Mouse (Mus musculus) thymus, postnatal 14 days (tissue): ENCODE results near the gene Gabbr2.
A peak's percentile ranks its signal among the peaks of the same experiment; 100 is the strongest.
"Not testable (repeated sequence)": the region's sequence is repeated elsewhere in the genome, so short reads cannot be mapped to it uniquely, and the experiment has no call there.

Experiments used
- DNase-seq: peaks from one replicate; pipeline ENCODE4 v3.0.0; 2021

Gabbr2 gene

DNA sequence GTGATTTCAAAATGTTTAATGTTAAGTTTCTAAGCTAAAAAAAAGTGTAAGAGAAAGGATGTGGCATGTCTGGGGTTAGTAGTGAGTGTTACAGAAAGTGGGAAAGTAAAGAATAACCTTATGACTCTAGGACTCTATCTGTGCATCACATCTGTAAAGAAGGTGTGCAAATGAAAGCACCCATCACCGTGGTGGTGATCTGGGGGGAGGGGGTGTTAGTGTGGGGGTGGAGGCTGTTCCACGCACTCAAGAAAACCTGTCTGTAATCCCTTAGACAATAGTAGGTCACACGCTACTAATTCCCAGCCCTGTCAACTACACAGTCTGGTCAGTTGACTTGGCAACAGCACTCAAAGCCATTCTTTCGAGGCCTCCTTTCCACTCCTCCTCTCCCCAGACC lies 350.4 kb downstream of the Gabbr2 start:
- no peak for DNase-seq

DNA sequence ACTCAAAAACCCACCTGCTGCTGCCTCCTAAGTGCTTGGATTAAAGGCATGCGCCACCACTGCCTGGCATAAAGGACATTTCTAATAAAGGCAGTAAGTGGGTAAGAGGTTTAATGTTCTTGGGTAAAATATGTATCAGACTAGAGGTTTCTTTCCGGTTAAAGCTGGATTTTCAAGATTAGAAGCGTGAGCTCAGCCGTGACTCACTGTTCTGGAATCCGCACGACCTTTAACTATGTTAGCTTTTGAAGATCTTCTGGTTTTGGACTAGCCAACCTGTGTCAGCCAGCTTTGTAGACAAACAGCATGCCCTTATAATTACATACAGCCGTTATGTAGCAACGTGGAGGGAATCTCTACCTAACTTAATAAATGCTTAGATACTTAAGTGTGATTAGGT lies 351.8 kb downstream of the Gabbr2 start:
- no peak for DNase-seq

DNA sequence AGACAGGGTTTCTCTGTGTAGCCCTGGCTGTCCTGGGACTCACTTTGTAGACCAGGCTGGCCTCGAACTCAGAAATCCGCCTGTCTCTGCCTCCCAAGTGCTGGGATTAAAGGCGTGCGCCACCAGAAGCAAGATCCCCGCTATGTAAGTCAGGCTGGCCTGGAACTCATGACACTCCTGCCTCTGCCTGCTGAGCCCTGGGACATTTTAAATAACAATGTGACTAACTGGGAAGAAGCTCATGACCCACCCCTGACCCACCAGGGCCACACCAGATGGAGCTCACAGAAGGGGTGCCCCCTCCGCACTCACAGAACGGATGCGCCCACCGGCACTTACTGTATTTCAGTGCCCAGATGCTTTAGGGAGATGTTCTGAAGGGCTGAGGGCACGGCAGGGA lies 354.4 kb downstream of the Gabbr2 start:
- not testable (repeated sequence) for DNase-seq

DNA sequence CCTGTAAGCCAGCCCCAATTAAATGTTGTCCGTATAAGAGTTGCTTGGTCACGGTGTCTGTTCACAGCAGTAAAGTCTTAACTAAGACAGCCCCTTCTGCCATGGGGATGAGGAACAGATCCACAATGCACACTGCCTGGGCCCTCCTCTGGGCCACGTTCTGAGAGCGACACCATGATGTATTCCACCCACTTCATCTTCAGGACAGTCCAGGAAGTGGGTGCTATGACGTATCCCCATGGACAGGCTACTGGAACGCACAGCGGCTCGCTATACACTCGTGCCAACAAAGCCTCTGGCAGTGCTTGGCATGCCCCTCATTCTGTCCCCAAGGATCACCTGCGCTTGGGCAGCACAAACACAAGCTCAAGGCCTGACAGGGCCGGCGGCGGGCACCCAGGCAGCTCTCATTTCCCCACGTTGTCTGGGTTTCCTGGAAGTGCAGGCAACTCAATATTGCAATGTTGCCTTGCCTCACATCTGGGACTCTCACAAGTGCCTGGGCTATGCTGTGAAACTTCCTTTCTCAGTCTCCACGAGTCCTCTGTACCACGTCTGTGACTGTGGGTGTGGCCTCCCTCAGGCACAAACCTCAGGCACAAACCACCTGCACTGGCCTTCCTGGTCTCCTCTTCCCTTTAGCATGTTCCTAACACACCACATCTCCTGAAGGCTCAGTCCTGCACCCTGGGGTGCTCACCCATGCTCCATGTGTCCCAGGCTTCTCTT lies 355.8 kb downstream of the Gabbr2 start:
- DNase-seq, result no peak

DNA sequence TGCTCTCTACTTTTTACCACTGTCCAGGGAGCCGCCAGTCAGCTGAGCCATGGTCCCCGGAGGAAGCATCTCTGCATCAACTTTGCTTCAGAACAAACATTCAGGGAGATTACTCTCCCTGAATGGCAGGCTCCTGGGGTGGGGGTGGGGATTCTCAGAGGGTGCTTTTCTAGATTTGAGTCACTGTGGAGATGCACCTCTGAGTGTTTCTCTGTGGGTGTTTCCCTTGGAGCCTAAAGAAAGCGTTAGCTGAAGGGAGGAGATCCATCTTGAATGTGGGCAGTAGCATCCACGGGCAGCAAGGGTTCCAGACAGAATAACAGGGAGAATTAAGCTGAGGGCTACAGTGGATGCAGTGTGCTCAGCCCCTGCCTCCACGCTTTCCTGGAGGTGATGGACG lies 356.8 kb downstream of the Gabbr2 start:
- DNase-seq, result no peak

DNA sequence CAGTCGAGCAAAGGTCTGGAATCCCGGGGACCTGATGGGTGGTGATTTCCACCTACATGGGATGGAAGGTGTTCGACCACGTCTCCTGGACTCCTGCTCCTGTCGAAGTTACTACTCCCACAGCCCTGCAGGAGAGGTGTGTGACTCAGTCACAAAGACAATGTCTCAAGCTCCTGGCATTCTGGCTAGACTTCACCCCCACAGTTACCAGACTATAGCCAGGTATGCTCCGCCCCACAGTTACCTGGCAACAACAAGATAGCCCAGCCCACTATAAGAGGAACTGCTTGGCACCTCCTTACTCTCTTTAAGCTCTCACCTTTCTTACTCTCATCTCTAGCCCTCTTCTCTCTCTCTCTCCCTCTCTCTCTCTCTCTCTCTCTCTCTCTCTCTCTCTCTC lies 358.1 kb downstream of the Gabbr2 start:
- DNase-seq, result not testable (repeated sequence)

DNA sequence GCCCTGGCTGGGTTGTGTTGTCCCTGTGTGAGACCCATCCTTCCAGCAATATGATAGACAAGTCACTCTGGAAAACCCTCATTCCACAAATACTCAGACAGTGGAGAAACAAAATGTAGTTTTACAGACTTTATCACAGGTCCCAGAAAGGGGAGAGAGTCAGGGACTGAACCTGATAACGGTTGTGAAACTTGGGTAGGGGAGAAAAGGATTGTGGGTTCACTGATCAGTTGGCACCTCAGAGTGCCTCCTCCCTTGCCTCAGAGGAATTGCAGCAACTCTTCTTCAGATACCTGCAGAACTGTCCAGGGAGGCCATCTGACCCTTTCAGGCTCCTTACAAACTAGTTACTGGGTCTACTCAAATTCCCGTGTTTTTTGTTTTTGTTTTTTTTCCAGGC lies 359.2 kb downstream of the Gabbr2 start:
- no peak for DNase-seq

DNA sequence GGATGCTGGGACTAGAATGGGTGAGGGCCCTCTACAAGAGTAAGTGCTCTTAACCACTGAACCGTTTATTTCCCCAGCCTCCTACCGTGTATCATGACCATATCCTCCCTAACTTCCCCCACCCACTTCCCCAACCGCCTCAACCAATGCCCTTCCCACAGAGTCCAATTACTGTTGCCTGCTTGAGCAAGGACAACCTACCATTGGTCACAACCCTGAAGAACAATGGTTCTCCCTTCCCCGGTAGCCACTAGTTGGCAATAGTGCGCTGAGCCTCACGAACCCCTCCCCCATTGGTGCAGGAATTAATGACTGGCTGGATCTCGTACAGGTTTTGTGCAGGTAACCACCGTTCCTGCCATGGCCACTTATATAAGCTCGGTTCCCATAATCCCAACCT lies 361.3 kb downstream of the Gabbr2 start:
- peak; percentile 32 for DNase-seq

DNA sequence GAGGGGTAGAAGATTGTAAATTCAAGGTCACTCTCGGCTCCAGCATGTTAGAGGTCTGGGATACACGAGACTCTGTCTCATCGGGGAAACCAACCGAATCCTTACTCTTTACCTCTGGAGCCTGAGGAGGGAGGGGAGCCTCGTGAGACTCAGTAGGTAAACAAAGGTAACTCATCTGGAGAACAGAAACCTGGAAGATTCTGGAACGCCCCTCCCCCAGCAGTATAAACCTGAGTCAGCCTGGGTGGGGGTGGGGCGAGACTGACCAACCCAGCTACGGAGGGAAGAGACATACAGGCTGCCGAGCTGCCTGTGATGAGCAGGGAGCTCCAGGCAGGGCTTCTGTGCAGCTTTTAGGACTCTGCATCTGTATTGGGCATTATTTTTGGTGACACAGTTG lies 362.8 kb downstream of the Gabbr2 start:
- no peak for DNase-seq

DNA sequence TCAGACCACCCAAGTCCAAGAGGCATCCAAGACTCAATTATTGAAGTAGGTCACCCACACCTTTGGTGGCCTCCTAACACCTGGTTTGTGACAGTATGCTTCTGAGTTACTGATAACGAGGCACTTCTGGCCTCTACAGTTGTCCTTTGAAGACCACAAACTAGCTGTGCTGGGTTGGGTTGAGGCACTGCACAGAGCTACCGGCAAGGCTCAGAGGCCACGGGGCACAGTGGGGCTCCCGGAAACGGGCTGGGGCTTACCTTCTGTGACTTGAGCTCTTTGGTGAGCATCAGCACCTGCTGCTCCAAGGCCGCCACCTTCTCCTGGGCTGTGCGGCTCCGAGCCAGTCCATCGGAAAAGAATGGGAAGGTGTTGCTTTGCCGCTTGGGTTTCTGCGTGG lies 363.6 kb downstream of the Gabbr2 start:
- DNase-seq, result peak; percentile 59

DNA sequence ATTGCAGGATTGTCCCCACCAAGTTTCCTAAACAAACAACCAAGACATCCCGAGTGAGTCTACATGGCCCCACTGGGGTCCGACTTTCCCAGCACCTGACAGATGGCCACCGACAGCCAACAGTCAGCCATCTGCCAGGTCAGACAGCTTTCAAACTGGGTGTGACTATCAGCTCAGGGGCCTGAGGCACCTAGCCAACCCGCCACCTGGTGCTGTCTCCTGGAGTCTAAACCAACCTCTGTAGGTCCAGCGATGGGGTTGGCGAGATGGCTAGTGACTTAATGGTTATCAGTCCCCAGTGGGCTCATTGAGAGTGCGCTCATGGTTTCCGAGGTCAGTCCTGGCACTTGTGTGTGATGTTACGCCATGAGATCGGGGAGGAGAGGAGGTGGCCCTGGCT lies 366.6 kb downstream of the Gabbr2 start:
- no peak for DNase-seq

DNA sequence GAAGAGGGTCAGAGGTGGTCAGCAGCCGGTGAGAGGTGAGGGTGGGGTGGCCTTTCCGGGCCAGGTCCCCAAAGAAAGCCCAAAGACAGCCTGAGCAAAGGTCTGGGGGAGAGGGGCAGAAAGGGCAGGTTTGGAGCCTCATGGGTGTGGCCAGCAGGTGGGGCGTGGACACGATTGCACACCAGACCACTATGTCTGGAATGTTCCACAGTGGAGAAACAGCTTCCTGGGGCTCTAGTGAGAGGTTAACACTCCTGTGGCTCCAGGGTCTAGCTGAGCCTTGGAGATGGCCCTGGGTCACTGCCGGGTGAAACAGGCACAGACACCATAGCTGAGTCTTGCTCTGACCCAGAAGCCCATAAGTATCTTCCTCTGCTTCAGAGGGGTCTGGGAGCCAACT lies 368.7 kb downstream of the Gabbr2 start:
- no peak for DNase-seq

DNA sequence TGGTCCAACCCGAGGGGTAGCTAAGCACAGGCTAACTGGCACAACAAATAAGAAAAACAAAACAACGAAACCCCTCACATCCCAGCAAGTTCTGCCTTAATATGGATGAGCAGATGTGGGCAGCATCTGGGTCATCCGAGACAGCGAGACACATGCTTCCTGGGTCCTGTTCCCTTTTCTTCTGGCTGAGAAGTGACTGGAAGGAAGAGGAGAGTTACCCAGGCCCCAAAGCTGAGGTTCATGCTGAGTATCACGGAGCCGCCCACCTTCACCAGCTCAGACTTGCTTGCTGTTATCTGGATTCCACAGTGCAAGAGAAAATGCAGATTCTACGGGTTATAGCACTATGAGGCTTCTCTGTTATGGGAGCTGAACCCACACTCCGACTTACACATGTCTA lies 370.7 kb downstream of the Gabbr2 start:
- no peak for DNase-seq

DNA sequence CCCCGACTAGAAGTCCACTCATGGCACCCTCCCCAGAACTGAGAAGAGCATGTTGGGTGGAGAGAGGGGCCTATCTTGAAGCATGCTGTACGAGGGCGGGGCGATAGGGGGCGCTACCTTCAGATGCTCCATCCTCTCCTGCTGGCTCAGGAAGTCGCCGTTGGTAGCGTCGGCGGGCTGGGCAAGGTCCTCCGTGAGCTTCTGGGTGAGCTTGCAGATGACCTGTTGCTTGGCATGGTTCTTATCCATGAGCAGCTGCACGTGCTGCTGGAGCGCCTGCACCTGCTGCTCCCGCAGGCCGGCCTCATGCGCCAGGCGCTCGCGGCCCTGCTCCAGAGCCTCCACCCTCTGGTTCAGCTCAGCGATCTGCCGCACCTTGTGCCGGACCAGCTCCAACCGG lies 371.3 kb downstream of the Gabbr2 start:
- DNase-seq, result peak; percentile 47

DNA sequence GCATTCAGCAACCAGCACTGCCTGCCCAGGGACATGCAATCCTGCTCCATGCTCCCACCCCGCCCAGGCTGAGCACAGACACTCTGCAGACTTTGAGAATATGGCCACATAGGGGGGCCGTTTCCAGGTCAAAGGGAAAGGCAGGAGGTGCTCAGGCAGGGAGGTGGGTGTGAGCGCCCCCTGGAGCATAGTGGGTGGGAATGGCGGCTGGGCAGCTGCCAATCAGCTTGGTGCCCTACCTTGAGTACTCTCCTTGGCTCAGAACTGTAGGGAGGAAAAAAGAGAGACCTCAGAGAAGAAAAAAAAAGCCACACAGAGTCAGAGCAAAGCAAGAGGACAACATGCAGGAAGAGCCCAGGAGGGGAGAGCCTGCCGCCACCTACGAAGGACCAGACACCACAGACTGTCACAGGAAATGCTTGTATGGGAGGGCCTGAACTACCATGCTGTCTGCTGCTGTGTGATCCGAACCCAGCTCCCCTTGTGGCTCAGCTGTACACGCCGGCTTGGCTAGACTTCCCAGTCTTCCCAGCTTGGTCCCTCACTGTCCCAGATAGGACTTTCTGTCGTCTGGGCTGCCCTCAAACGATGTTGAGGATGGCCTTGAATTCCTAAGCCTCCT lies 373.4 kb downstream of the Gabbr2 start:
- DNase-seq, result peak; percentile 57

DNA sequence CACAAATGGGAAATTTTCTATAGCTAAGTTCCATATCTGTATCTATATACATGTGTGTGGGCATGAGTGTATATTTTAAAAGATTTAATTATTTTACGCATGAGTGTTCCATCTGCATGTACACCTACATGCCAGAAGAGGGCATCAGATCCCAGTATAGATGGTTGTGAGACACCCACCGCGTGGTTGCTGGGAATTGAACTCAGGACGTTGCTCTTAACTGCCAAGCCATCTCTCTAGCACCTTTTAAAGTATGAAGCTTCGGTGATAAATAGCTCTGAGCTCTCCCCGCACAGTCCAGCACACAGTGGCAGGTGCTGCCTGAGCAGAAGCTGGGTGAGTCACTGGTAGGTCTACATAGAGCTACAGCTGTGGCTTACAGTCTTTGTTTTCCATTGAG lies 374.3 kb downstream of the Gabbr2 start:
- no peak for DNase-seq

DNA sequence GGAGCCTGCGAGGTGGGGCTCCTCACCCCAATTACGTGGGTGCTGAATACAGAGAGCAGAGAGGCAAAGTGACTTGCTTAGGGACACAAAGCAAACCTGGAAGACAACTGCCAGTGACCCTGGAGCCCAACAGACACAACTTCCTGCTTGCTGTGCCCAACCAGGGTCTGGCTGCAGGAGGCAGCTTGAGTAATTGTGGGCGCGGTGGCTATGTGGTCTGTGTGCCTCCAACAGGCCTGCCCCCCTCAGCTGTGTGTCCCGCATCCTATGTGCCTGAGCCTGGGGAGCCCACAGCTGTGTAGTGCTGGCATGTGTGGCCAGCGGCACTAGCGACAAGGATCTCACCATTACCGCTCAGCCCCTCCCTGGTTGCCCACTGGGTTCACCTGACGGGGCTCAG lies 377.0 kb downstream of the Gabbr2 start:
- DNase-seq, result peak; percentile 26

DNA sequence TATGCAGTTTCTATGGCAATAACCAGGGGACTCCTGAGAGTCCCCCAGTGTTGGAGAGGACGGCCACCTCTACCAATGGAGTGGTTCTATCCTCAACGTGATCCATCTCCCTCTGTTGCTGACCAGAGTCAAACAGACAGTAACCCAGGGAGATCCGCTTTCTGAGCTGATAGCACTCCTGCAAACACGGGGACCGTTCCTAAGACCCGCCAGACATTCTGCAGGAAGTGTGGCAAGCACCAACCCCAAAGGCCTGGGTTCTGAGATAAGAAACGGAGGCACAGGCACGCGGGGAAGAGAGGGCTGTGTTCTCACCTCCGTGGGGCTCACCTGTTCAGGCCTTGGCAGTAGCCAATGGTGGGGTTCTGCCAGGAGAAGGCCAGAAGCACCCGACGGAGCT lies 378.1 kb downstream of the Gabbr2 start:
- DNase-seq, result no peak
